Mouse (Mus musculus) thymus, postnatal 0 days (tissue): ENCODE results near the gene Ulk4. TPM values are rescaled to one million over a fixed set of nuclear protein-coding genes. Genes with fewer than 3 reads are reported as not detected.

Experiments
- DNase-seq: peaks from one replicate; pipeline ENCODE4 v3.0.0-alpha.2; 2015; ENCODE audit warnings: low spot score
- polyA plus RNA-seq: library from polyadenylated mRNA; unstranded; fragments of >200 nt; fragmentation: Nextera tagmentation; extraction: Ambion mirVana; gene quantifications from 2 replicates; pipeline ENCODE4 v1.2.1, GENCODE M21; 2015

Gene Ulk4
- polyA plus RNA-seq, result 55.5 and 65.0 TPM in 2 replicates

GRCm38 (mm10) chr9:121277118-121278060 is at the start of gene Ulk4:
TSS of gene Ulk4 (minus strand) at chr9:121277197.
- DNase-seq, result peak; percentile 91

GRCm38 (mm10) chr9:121322034-121322433 is 45.0 kb upstream of the Ulk4 start:
- no peak for DNase-seq

DNA sequence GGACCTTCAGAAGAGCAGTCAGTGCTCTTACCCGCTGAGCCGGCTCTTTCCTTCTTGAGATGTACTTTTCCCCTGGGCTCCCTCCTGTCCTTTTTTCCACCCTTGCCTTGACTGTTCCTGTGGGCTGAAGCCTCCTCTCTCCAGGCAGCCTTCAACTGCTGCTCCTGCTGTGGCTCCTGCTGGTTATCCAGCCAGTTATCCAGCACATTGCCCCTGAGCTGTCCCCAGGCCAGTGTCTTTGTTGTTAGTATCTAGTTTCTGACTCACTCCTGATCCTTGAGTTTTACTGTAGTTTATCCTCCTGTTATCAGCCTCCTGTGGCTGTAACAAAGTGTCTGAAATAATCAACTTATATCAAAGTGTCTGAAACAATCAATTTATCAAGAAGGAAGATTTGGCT is 44.1 kb upstream of the Ulk4 start:
- no peak for DNase-seq

- no peak for DNase-seq
These were observed 43.4 kb upstream of the Ulk4 start for GRCm38 (mm10) chr9:121320433-121320832.

DNA sequence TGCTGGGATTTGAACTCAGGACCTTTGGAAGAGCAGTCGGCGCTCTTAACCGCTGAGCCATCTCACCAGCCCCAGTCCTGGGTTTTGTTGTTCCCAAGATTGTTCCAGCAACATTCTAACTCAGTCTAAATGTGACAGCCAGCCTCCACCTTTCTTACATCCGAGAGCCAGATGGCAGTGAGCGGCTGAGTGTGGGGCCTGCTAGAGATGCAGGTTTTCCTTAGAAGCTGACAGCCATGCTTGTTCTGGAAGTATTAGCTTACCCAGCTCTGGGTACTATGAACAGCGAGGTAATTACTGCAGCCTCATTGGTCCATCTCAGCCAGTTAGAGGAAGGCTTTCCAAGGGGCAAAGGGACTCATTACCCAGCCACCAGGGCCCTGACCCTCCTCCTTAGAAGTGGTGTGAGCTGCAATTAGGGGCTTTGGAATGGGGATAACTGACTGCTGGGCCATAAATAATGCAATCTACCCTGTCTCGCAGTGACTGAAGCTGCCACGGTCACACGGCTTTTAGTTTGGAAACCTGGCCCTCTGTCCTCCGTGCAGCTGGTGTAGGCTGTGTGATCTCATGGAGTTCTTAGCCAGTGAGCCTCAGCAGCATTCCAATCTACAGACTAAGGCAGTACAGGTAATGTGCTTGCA is 42.4 kb upstream of the Ulk4 start:
- no peak for DNase-seq

- no peak for DNase-seq
These were observed 39.8 kb upstream of the Ulk4 start for GRCm38 (mm10) chr9:121316621-121317405.

GRCm38 (mm10) chr9:121315901-121316595 is 39.1 kb upstream of the Ulk4 start:
- no peak for DNase-seq

GRCm38 (mm10) chr9:121314541-121315152 is 37.6 kb upstream of the Ulk4 start:
- no peak for DNase-seq

DNA sequence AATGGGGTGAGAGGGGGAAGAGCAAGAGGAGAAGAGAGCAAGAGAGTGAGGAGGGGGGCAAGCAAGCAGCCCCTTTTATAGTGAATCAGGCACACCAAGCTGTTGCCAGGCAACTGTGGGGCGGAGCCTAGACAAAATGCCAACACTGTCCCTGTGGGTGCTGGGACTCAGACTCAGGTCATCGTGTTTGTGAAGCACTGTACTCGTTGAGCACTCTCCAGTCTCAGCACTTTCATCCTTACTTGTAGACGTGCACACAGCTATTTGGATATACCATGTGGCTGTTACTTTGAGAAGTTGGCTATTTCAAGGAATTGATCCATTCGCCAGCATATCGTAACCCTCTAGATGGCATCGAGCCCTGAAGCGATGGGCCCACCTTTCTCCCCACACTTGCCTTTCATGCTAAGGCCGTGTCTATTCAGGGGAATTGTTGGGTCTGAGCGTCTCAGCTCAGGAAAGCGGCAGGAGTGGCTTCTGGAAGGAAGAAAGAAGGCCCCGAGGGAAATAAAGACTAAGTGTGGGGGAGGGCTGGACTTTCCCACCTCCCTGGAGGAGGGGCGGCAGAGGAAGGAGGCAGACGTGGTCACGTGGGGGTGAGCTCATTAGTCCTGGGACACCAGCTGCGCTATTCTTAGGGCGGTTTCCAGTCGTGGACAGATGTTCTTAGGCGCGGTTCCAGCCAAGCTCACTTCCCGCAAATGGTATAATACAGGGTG is 36.8 kb upstream of the Ulk4 start:
- DNase-seq, result peak; percentile 46

DNA sequence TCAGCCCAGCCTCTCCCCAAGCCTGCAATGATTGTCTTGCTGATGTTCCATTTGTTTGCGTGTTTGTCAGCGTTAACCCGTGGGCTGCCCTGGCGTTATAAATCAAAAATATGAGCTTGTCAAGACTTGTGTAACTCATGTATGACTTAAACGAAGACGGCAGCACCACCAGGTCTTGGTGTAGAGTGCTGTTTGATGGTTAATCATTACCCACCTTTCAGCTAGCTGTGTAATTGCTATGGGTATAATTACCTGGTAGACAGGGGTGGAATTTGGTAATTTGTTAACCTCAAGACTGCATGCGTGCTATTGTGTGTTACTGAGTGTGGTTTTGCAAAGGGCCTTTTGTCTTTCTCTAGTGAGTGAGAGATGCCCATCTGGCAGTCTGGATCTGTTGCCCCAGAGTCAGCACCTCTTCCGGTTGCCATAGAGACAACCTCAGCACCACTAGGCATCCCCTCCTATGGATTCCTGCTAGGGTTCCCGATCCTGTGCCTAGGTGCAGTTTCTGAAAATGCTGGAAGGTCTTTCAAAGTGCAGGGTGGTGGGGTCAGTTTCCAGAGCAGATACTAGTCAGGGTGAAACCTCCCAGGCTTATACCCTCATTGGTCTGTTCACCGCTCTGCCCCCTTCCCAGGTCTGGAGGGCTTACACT is 35.4 kb upstream of the Ulk4 start:
- no peak for DNase-seq

DNA sequence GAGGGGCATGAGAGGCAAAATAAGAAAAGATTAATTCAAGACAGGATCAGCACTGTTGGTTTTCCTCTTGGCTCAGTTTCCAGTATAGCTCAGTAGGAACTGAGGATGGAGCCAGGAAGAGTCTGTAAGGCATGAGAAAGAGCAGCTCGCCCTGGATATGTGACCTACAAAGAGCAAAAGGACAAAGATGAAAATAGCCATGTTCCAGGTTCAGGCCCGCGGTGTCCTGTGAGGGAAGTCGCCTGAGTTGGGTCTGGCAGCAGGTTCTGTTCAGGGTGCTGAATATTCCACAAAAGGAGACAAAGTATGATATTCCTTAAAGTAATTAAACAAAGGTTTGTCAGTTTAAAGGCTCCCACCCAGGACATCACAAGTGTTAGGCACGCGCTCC is 34.8 kb upstream of the Ulk4 start:
- DNase-seq, result no peak

GRCm38 (mm10) chr9:121310501-121310900 is 33.5 kb upstream of the Ulk4 start:
- DNase-seq, result no peak

- peak; percentile 29 for DNase-seq
These were observed 32.3 kb upstream of the Ulk4 start for GRCm38 (mm10) chr9:121309287-121309686.

- no peak for DNase-seq
These were observed 28.5 kb upstream of the Ulk4 start for GRCm38 (mm10) chr9:121305456-121305855.

DNA sequence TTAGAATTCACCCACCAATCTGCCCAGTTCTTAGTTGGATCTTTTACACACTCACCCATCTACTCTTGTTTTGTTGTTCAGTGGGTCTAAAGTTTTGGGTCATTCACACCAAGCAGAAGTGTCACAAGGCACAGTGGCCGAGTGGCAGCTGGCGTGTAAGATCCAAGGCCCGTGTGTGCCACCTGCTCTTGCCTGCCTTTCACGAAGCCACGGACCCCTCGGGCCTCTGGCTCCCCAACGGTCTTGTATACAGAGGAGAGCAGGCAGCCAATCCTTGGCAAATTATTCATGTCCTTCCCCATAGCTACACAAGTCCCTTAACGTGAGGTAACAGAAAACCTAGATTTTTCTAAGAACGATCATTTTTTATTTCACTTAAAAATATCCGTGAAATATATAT is 27.5 kb upstream of the Ulk4 start:
- DNase-seq, result no peak

DNA sequence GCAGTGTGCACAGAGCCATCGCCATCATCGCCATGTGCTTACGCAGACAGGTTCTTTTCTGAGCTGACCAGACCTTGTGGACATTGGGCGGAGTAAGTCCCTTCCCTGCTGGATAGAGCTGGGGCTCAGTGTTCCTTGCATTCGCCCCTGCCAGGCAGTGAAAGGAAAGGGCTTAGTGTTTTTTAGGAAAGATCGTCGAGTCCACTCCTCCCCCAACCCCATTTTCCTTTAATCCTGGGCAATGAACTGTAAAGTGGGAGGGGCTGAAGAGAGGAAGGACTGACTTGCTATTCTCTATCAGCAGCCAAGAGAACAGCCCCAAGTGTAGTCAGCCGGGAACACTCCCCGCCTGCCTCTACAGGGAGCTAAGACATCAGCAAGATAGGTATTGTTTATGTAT is 26.8 kb upstream of the Ulk4 start:
- DNase-seq, result no peak

GRCm38 (mm10) chr9:121303086-121303485 is 26.1 kb upstream of the Ulk4 start:
- no peak for DNase-seq

GRCm38 (mm10) chr9:121302543-121302942 is 25.5 kb upstream of the Ulk4 start:
- DNase-seq, result peak; percentile 46
